Mouse (Mus musculus) midbrain, postnatal 0 days (tissue): ENCODE data around the gene Sptlc2. TPM values are rescaled to one million over a fixed set of nuclear protein-coding genes. Genes with fewer than 3 reads are reported as not detected.

Source experiments
- ATAC-seq: fragments of 200-750 bp; cut with Nextera tagmentation; 2 replicates; pipeline ENCODE4 v1.8.0; 2017; ENCODE audit warnings: moderate number of reproducible peaks, mild to moderate bottlenecking, moderate TSS enrichment, moderate library complexity; ENCODE audit not compliant: low FRiP score
- DNase-seq: peaks from one replicate; pipeline ENCODE4 v3.0.0-alpha.2; 2015; ENCODE audit warnings: low spot score
- H3K27ac ChIP-seq: fragments of 300-500 bp; sonication (generic); 2 replicates; pipeline ENCODE4 v1.5.1; 2014; ENCODE audit warnings: low read depth, mild to moderate bottlenecking, low read length, mixed read lengths
- H3K27me3 ChIP-seq: fragments of 300-500 bp; sonication (generic); 2 replicates; pipeline ENCODE4 v1.6.1; 2014; ENCODE audit warnings: low read length, control low read depth, mixed read lengths; ENCODE audit not compliant: insufficient read depth
- H3K36me3 ChIP-seq: fragments of 300-500 bp; sonication (generic); 2 replicates; pipeline ENCODE4 v1.6.1; 2014; ENCODE audit warnings: low read length, control low read depth, mixed read lengths; ENCODE audit not compliant: insufficient read depth
- H3K4me1 ChIP-seq: fragments of 300-500 bp; sonication (generic); 2 replicates; pipeline ENCODE4 v1.6.1; 2014; ENCODE audit warnings: mild to moderate bottlenecking, control low read depth, antibody characterized with exemption, low read length, mixed read lengths; ENCODE audit not compliant: insufficient read depth
- H3K4me2 ChIP-seq: fragments of 300-500 bp; sonication (generic); 2 replicates; pipeline ENCODE4 v1.6.1; 2014; ENCODE audit warnings: low read depth, mild to moderate bottlenecking, low read length, mixed read lengths; ENCODE audit not compliant: poor library complexity, severe bottlenecking
- H3K4me3 ChIP-seq: fragments of 300-500 bp; sonication (generic); 2 replicates; pipeline ENCODE4 v1.5.1; 2014; ENCODE audit warnings: low read depth, mild to moderate bottlenecking, low read length, moderate library complexity
- H3K9ac ChIP-seq: fragments of 300-500 bp; sonication (generic); replicated peaks from 2 replicates; pipeline ENCODE4 v1.6.1; 2014; ENCODE audit warnings: mild to moderate bottlenecking, low read length, moderate library complexity, mixed read lengths; ENCODE audit not compliant: poor library complexity, severe bottlenecking
- H3K9me3 ChIP-seq: fragments of 300-500 bp; sonication (generic); 2 replicates; pipeline ENCODE4 v1.6.1; 2016; ENCODE audit warnings: low read length, control low read depth
- CTCF ChIP-seq: IDR thresholded peaks from 2 replicates; pipeline ENCODE4 v1.5.1; 2016; ENCODE audit warnings: antibody characterized with exemption, mild to moderate bottlenecking
- WGBS: fragments of 180-500 bp; shearing (Covaris S2); extraction: QIAGEN DNeasy Blood & Tissue Kit; methylation state at CpG from one replicate; pipeline ENCODE4 v1.1.7; 2014; 5-methylcytosine and 5-hydroxymethylcytosine counted together
- polyA plus RNA-seq: library from polyadenylated mRNA; unstranded; fragments of >200 nt; fragmentation: Nextera tagmentation; extraction: Ambion mirVana; gene quantifications from 2 replicates; pipeline ENCODE4 v1.2.1, GENCODE M21; 2015
- total RNA-seq: library from RNA; depleted of rRNA; stranded (reverse); fragments of >200 nt; gene quantifications from 2 replicates; pipeline ENCODE4 v1.2.3, GENCODE M21; 2014

Sptlc2 gene
- total and polyA plus RNA-seq, 2 experiments from 2014 or later: 41.5 to 99.6 TPM

GRCm38 (mm10) chr12:87421708-87422507, 33.8 kb upstream of the Sptlc2 start:
- H3K4me1 ChIP-seq: peaks cover 6% of the 10 kb centered on the region; the same call in 1 of the 2 replicates
- no peak overlapping the region for H3K27ac ChIP-seq
- WGBS: 46% methylated on average over 5 of the region's 5 CpGs
- no peak overlapping the region for H3K9ac ChIP-seq
- H3K27me3 ChIP-seq: no peaks in the 10 kb centered on the region
- H3K36me3 ChIP-seq: peaks cover 6% of the 10 kb centered on the region; the same call in 1 of the 2 replicates
- H3K9me3 ChIP-seq: no peaks in the 10 kb centered on the region
- TF ChIP-seq CTCF: no peak
- H3K4me2 ChIP-seq: no peak overlapping the region
- no peak overlapping the region for H3K4me3 ChIP-seq
- no peak for DNase-seq
- no peak for ATAC-seq

- ATAC-seq: no peak
- WGBS: 70% methylated on average over 12 of the region's 12 CpGs
Measured at GRCm38 (mm10) chr12:87419974-87420485, 31.9 kb upstream of the Sptlc2 start.

GRCm38 (mm10) chr12:87418921-87419320, 30.8 kb upstream of the Sptlc2 start:
- peak; percentile 92 for DNase-seq
- ATAC-seq: peak; percentile 83
- no peak for TF ChIP-seq CTCF
- WGBS: 35% methylated on average over 5 of the region's 5 CpGs
- Histone ChIP-seq H3K4me3 (no peak overlapping the region), H3K36me3 (no peaks in the 10 kb centered on the region), H3K4me2 (no peak overlapping the region), H3K27ac (peak overlapping the region; percentile 69), H3K9ac (no peak overlapping the region), H3K27me3 (no peaks in the 10 kb centered on the region), H3K4me1 (peaks cover 6% of the 10 kb centered on the region; the same call in 1 of the 2 replicates), H3K9me3 (no peaks in the 10 kb centered on the region)

More at GRCm38 (mm10) chr12:87419974-87420485, 31.9 kb upstream of the Sptlc2 start:
- H3K9me3 ChIP-seq: no peaks in the 10 kb centered on the region
- no peak overlapping the region for H3K4me2 ChIP-seq
- no peak overlapping the region for H3K9ac ChIP-seq
- H3K36me3 ChIP-seq: no peaks in the 10 kb centered on the region
- DNase-seq: no peak
- no peaks in the 10 kb centered on the region for H3K27me3 ChIP-seq
- no peak overlapping the region for H3K27ac ChIP-seq
- H3K4me1 ChIP-seq: peaks cover 6% of the 10 kb centered on the region; the same call in 1 of the 2 replicates
- no peak overlapping the region for H3K4me3 ChIP-seq
- TF ChIP-seq CTCF: no peak

GRCm38 (mm10) chr12:87416690-87417089, 28.5 kb upstream of the Sptlc2 start:
- Histone ChIP-seq H3K4me2 (no peak overlapping the region), H3K36me3 (no peaks in the 10 kb centered on the region), H3K27me3 (no peaks in the 10 kb centered on the region), H3K9me3 (no peaks in the 10 kb centered on the region), H3K27ac (no peak overlapping the region), H3K4me3 (no peak overlapping the region), H3K9ac (no peak overlapping the region), H3K4me1 (peaks cover 6% of the 10 kb centered on the region; the same call in 1 of the 2 replicates)
- ATAC-seq (no peak), DNase-seq (peak; percentile 63)
- TF ChIP-seq CTCF: peak; percentile 78
- WGBS: 35% methylated on average over 7 of the region's 7 CpGs

DNA sequence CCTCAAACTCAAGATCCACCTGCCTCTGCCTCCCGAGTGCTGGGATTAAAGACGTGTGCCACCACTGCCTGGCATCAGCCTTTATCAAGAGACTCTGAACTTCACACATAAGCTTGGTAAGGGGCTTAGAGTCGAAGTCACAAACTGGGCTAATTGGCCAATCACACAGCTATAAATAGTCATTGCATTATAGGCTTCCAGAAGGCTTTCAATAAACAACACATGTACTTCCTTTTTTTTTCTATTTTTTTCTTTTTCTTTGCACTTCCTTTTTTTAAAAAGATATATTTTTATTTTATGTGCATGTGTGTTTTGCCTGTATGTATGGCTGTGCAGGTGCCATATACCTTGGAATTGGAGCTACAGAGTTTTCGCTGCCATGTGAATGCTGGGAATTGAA, 27.2 kb upstream of the Sptlc2 start:
- no peak overlapping the region for H3K4me3 ChIP-seq
- ATAC-seq: no peak
- no peak overlapping the region for H3K27ac ChIP-seq
- H3K9ac ChIP-seq: no peak overlapping the region
- 75% methylated on average over 4 of the region's 4 CpGs for WGBS
- H3K36me3 ChIP-seq: no peaks in the 10 kb centered on the region
- no peak overlapping the region for H3K4me2 ChIP-seq
- no peaks in the 10 kb centered on the region for H3K27me3 ChIP-seq
- no peaks in the 10 kb centered on the region for H3K9me3 ChIP-seq
- no peak for DNase-seq
- H3K4me1 ChIP-seq: peaks cover 6% of the 10 kb centered on the region; the same call in 1 of the 2 replicates
- no peak for TF ChIP-seq CTCF

DNA sequence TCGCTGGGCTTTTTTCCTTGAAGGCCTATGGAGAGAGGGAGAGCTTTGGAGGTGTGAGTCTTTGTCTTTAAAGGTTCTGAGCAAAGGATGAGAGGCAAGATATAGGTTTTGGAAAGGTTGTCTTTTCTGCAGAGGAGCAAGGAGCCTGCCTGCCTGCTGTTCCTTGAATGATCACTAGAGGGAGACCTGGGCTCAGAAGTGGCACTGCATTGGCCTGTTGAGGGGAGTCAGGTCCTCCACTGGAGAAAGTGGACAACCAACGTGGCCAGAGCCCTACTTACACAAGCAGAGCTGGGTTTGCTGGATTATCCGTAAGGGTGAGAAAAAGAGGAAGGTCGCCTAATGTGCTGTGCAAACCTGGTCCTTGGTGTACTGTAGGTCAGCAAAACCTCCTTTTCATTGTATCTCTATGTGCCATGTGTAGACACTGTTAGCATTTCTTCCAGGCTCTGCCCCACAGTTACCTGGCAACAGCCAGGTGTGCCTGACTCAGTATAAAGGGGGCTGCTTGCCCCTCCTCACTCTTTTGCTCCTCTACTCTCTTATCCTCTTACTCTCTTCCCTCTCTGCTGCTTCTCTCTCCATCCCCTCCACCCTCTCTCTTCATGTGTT, 25.1 kb upstream of the Sptlc2 start:
- WGBS: 22% methylated on average over 4 of the region's 4 CpGs
- H3K9me3 ChIP-seq: no peaks in the 10 kb centered on the region
- no peaks in the 10 kb centered on the region for H3K27me3 ChIP-seq
- H3K4me1 ChIP-seq: no peaks in the 10 kb centered on the region
- peak; percentile 95 for TF ChIP-seq CTCF
- peak; percentile 62 for ATAC-seq
- no peak overlapping the region for H3K27ac ChIP-seq
- peak; percentile 70 for DNase-seq
- no peak overlapping the region for H3K4me2 ChIP-seq
- no peak overlapping the region for H3K4me3 ChIP-seq
- no peaks in the 10 kb centered on the region for H3K36me3 ChIP-seq
- no peak overlapping the region for H3K9ac ChIP-seq
